Mouse (Mus musculus) megakaryocyte, embryonic 14.5 days (primary cell): Measurements from ENCODE around the gene Gm20388. TPM values are rescaled to one million over a fixed set of nuclear protein-coding genes. Genes with fewer than 3 reads are reported as not detected.

ENCODE experiments used
- H3K27me3 ChIP-seq: replicated peaks from 2 replicates; pipeline ENCODE3; 2012; ENCODE audit warnings: inconsistent platforms
- H3K36me3 ChIP-seq: replicated peaks from 2 replicates; pipeline ENCODE3; 2012; ENCODE audit warnings: low read length, inconsistent platforms, mixed read lengths
- H3K4me1 ChIP-seq: 2 replicates; pipeline ENCODE4 v1.6.1; 2012; ENCODE audit warnings: inconsistent platforms
- H3K4me3 ChIP-seq: replicated peaks from 2 replicates; pipeline ENCODE3; 2012; ENCODE audit warnings: moderate library complexity, mild to moderate bottlenecking, inconsistent platforms
- H3K9me3 ChIP-seq: 2 replicates; pipeline ENCODE4 v1.6.1; 2012; ENCODE audit warnings: inconsistent platforms
- FLI1 ChIP-seq: IDR thresholded peaks from 2 replicates; pipeline ENCODE4 v1.6.1; 2012; ENCODE audit warnings: low read length, inconsistent platforms, mixed read lengths
- GATA1 ChIP-seq: IDR thresholded peaks from 3 replicates; pipeline ENCODE4 v1.6.1; 2012; ENCODE audit warnings: mixed read lengths, low read length, inconsistent platforms, borderline replicate concordance
- polyA plus RNA-seq: library from polyadenylated mRNA; stranded (reverse); fragments of >175 nt; gene quantifications from 2 replicates; pipeline ENCODE4 v1.2.3, GENCODE M21; 2012; ENCODE audit warnings: low replicate concordance; ENCODE audit not compliant: insufficient read depth

The Gm20388 gene
- polyA plus RNA-seq, 1 experiment: 111 TPM

GRCm38 (mm10) chr8:123780471-123780870 lies 3869.8 kb downstream of the Gm20388 start:
- H3K4me1 ChIP-seq: peaks cover 19% of the 10 kb centered on the region
- TF ChIP-seq FLI1 (no peak), GATA1 (no peak)
- H3K27me3 ChIP-seq: peaks cover 74% of the 10 kb centered on the region
- no peaks in the 10 kb centered on the region; the same call in 1 of the 2 replicates for H3K9me3 ChIP-seq
- no peaks in the 10 kb centered on the region for H3K36me3 ChIP-seq
- H3K4me3 ChIP-seq: no peak overlapping the region

GRCm38 (mm10) chr8:123781256-123781655 lies 3870.6 kb downstream of the Gm20388 start:
- no peaks in the 10 kb centered on the region for H3K9me3 ChIP-seq
- no peak for TF ChIP-seq FLI1
- no peak for TF ChIP-seq GATA1
- no peak overlapping the region for H3K4me3 ChIP-seq
- no peaks in the 10 kb centered on the region for H3K36me3 ChIP-seq
- peaks cover 75% of the 10 kb centered on the region for H3K27me3 ChIP-seq
- H3K4me1 ChIP-seq: peaks cover 24% of the 10 kb centered on the region

GRCm38 (mm10) chr8:123783525-123784249 lies 3873.0 kb downstream of the Gm20388 start:
- H3K27me3 ChIP-seq: peaks cover 52% of the 10 kb centered on the region
- peaks cover 40% of the 10 kb centered on the region for H3K4me1 ChIP-seq
- no peak for TF ChIP-seq FLI1
- TF ChIP-seq GATA1: no peak
- H3K9me3 ChIP-seq: no peaks in the 10 kb centered on the region
- no peak overlapping the region for H3K4me3 ChIP-seq
- H3K36me3 ChIP-seq: no peaks in the 10 kb centered on the region

- peaks cover 44% of the 10 kb centered on the region for H3K27me3 ChIP-seq
- no peak overlapping the region for H3K4me3 ChIP-seq
- H3K4me1 ChIP-seq: peaks cover 40% of the 10 kb centered on the region
- no peaks in the 10 kb centered on the region for H3K36me3 ChIP-seq
- H3K9me3 ChIP-seq: no peaks in the 10 kb centered on the region
- TF ChIP-seq GATA1 (no peak), FLI1 (no peak)
Observed at GRCm38 (mm10) chr8:123786166-123786565, 3875.5 kb downstream of the Gm20388 start.

- Histone ChIP-seq H3K4me3 (no peak overlapping the region), H3K4me1 (peaks cover 39% of the 10 kb centered on the region)
- no peak for TF ChIP-seq FLI1
- TF ChIP-seq GATA1: no peak
Observed at GRCm38 (mm10) chr8:123786644-123787043, 3876.0 kb downstream of the Gm20388 start.

GRCm38 (mm10) chr8:123787254-123787897 lies 3876.7 kb downstream of the Gm20388 start:
- Histone ChIP-seq H3K9me3 (no peaks in the 10 kb centered on the region), H3K4me3 (peak overlapping the region; percentile 80), H3K4me1 (peaks cover 39% of the 10 kb centered on the region), H3K36me3 (no peaks in the 10 kb centered on the region), H3K27me3 (peaks cover 48% of the 10 kb centered on the region)
- TF ChIP-seq FLI1: no peak
- TF ChIP-seq GATA1: no peak

More at GRCm38 (mm10) chr8:123786644-123787043, 3876.0 kb downstream of the Gm20388 start:
- Histone ChIP-seq H3K36me3 (no peaks in the 10 kb centered on the region), H3K27me3 (peaks cover 44% of the 10 kb centered on the region), H3K9me3 (no peaks in the 10 kb centered on the region)

- Histone ChIP-seq H3K4me1 (peaks cover 37% of the 10 kb centered on the region), H3K36me3 (no peaks in the 10 kb centered on the region), H3K9me3 (no peaks in the 10 kb centered on the region), H3K4me3 (no peak overlapping the region), H3K27me3 (peaks cover 48% of the 10 kb centered on the region)
- TF ChIP-seq GATA1: no peak
- TF ChIP-seq FLI1: no peak
Observed at GRCm38 (mm10) chr8:123788416-123789170, 3878.0 kb downstream of the Gm20388 start.

- peaks cover 34% of the 10 kb centered on the region for H3K4me1 ChIP-seq
- no peak overlapping the region for H3K4me3 ChIP-seq
- no peak for TF ChIP-seq FLI1
- TF ChIP-seq GATA1: no peak
- no peaks in the 10 kb centered on the region for H3K36me3 ChIP-seq
- H3K27me3 ChIP-seq: peaks cover 47% of the 10 kb centered on the region
- H3K9me3 ChIP-seq: no peaks in the 10 kb centered on the region
Observed at GRCm38 (mm10) chr8:123789461-123789860, 3878.8 kb downstream of the Gm20388 start.

GRCm38 (mm10) chr8:123789970-123790369 lies 3879.3 kb downstream of the Gm20388 start:
- no peaks in the 10 kb centered on the region for H3K9me3 ChIP-seq
- no peaks in the 10 kb centered on the region for H3K36me3 ChIP-seq
- no peak overlapping the region for H3K4me3 ChIP-seq
- H3K4me1 ChIP-seq: peaks cover 34% of the 10 kb centered on the region
- H3K27me3 ChIP-seq: peaks cover 52% of the 10 kb centered on the region
- TF ChIP-seq GATA1 (no peak), FLI1 (no peak)
